Mouse (Mus musculus) erythroblast, embryonic 14.5 days (primary cell): Measurements from ENCODE around the gene Eif4e. TPM values are rescaled to one million over a fixed set of nuclear protein-coding genes. Genes with fewer than 3 reads are reported as not detected.

Experiments used
- H3K27me3 ChIP-seq: 2 replicates; pipeline ENCODE4 v1.6.1; 2012; ENCODE audit warnings: inconsistent platforms; ENCODE audit not compliant: control insufficient read depth
- H3K36me3 ChIP-seq: 2 replicates; pipeline ENCODE4 v1.6.1; 2012; ENCODE audit warnings: mild to moderate bottlenecking, inconsistent platforms; ENCODE audit not compliant: control insufficient read depth
- H3K4me1 ChIP-seq: 2 replicates; pipeline ENCODE4 v1.6.1; 2012; ENCODE audit warnings: inconsistent platforms; ENCODE audit not compliant: control insufficient read depth
- H3K4me3 ChIP-seq: replicated peaks from 2 replicates; pipeline ENCODE3; 2012; ENCODE audit warnings: moderate library complexity, mild to moderate bottlenecking, inconsistent platforms
- H3K9me3 ChIP-seq: 2 replicates; pipeline ENCODE4 v1.6.1; 2012; ENCODE audit warnings: low read length, inconsistent platforms, mixed read lengths; ENCODE audit not compliant: control insufficient read depth
- GATA1 ChIP-seq: IDR thresholded peaks from 2 replicates; pipeline ENCODE4 v1.6.1; 2012; ENCODE audit warnings: low read length, inconsistent platforms, mixed read lengths
- TAL1 ChIP-seq: IDR thresholded peaks from 3 replicates; pipeline ENCODE4 v1.6.1; 2012; ENCODE audit warnings: low read length, inconsistent platforms, mixed read lengths
- polyA plus RNA-seq: library from polyadenylated mRNA; stranded (reverse); fragments of >175 nt; gene quantifications from 2 replicates; pipeline ENCODE4 v1.2.3, GENCODE M21; 2012

Eif4e gene
- polyA plus RNA-seq, 1 experiment, result 1.1 TPM

DNA sequence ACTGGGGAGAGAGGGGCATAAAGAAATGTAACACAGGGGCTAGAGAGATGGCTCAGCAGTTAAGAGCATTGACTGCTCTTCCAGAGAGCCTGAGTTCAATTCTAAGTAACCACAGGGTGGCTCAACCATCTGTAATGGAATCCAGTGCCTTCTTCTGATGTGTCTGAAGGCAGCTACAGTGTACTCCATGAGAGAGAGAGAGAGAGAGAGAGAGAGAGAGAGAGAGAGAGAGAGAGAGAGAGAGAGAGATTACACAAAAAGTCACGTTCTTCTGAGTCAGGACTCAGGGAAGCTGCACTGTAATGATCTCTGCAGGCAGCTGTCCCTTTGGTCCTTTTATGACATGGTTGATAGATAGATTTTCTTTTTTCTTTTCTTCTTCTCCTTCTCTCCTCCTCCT is 31.4 kb upstream of the Eif4e start:
- TF ChIP-seq TAL1 (no peak), GATA1 (no peak)
- Histone ChIP-seq H3K27me3 (no peaks in the 10 kb centered on the region), H3K4me3 (no peak overlapping the region), H3K36me3 (no peaks in the 10 kb centered on the region), H3K4me1 (peaks cover 36% of the 10 kb centered on the region), H3K9me3 (peaks cover 3% of the 10 kb centered on the region)

GRCm38 (mm10) chr3:138495166-138496145 is 30.5 kb upstream of the Eif4e start:
- H3K4me1 ChIP-seq, result peaks cover 28% of the 10 kb centered on the region
- TF ChIP-seq TAL1 (no peak), GATA1 (no peak)
- no peaks in the 10 kb centered on the region for H3K27me3 ChIP-seq
- peaks cover 3% of the 10 kb centered on the region for H3K9me3 ChIP-seq
- H3K36me3 ChIP-seq, result no peaks in the 10 kb centered on the region
- no peak overlapping the region for H3K4me3 ChIP-seq

DNA sequence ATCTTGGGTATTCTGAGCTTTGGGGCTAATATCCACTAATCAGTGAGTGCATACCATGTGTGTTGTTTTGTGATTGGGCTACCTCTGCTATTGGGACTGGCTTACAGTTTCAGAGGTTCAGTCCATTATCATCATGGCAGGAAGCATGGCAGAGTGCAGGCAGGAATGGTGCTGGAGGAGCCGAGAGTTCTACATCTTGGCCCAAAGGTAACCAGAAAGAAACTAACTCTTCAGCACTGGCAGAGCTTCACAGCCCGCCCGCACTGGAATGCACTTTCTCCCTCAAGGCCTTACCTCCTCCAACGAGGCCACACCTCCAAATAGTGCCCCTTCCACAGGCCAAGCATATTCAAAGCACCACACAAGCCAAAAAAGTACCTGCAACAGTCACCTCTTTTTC is 27.2 kb upstream of the Eif4e start:
- H3K36me3 ChIP-seq, result no peaks in the 10 kb centered on the region
- TF ChIP-seq TAL1 (no peak), GATA1 (no peak)
- no peak overlapping the region for H3K4me3 ChIP-seq
- H3K27me3 ChIP-seq, result no peaks in the 10 kb centered on the region
- H3K4me1 ChIP-seq, result peaks cover 21% of the 10 kb centered on the region
- no peaks in the 10 kb centered on the region for H3K9me3 ChIP-seq

DNA sequence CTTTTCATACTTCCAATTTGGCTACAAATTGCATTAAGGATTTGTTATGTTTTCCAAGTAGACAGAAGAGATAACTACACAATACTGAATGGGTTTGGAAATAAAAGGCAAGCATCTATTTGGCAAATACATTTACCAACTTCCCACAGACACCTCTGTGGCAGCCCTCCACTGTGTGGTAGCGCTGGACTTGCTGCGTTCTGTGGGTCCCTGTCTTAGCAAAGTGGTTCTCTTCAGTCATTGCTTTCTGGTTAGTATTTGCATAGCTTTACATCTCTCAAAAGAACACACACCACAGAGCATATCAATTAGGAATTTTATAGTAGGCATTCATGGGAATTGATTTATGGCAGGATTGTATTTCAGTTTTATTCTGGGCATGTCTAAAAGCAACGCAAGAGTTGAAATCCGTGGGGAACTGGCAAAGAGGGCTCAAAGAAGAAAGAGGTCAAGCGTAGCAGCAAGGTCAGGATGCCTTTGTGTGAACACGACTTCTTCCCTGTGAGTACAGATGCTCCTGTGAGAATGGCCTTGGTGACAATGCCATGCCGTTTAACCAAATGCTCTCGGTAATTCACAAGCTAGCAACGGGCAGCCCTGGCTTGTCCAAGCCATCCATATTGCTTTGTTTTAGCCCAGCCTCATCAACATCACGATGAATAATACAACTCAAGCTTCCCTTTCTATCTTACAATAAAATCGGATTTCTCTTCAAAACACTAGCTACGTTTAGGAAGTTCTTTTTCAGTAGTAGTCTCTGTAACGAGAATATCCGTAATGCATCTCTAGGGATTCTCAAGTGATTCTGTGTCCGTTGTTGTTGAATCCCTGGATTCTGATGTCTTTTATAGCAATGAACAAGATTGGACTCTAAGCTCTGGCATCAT is 25.9 kb upstream of the Eif4e start:
- no peaks in the 10 kb centered on the region for H3K27me3 ChIP-seq
- no peaks in the 10 kb centered on the region for H3K9me3 ChIP-seq
- peaks cover 11% of the 10 kb centered on the region for H3K4me1 ChIP-seq
- TF ChIP-seq GATA1 (no peak), TAL1 (no peak)
- no peak overlapping the region for H3K4me3 ChIP-seq
- H3K36me3 ChIP-seq, result no peaks in the 10 kb centered on the region

DNA sequence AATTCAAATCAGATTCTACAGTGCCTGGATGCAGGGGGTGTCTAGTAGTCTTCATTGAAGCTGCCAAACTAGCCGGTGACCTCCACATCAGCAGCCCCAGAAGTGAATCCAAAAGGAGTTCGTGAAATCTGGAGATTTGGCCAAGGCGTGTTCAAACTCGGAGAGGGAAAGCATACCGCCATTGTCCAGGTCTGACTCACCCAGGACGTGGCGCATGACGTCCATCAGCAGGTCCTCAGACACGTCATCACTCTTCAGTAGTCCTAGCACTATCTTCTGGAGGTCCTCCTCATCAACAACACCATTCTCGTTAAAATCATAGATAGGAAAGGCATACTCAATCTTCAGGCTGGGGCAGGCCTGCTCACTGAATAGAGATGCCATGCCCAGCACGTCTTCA is 22.2 kb upstream of the Eif4e start:
- H3K36me3 ChIP-seq, result no peaks in the 10 kb centered on the region
- H3K4me1 ChIP-seq, result no peaks in the 10 kb centered on the region
- TF ChIP-seq TAL1, result no peak
- H3K9me3 ChIP-seq, result no peaks in the 10 kb centered on the region
- no peak overlapping the region for H3K4me3 ChIP-seq
- H3K27me3 ChIP-seq, result 0 out of 2 replicates have a peak, but pooled peaks cover 2% of the 10 kb centered on the region

DNA sequence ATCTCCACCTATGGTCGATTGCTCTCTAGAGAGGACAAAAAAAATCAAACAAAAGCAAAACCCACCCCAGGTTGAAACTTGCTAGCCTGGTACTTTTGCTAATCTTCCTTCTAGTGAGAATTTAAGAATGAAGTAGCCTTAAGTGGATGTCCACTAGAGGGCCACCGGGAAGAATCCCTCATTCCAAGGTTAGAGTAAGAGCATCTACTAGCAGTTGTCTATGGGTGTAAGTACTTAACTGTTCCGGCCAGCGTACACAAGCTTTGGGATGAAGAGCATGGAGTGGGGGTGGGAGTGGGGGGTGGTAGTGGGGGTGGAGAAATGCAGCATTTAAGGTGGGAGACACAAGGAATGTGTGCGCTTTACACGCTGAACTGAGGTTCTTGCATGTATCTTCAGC is 19.2 kb upstream of the Eif4e start:
- TF ChIP-seq GATA1 (no peak), TAL1 (no peak)

GRCm38 (mm10) chr3:138509581-138509980 is 16.4 kb upstream of the Eif4e start:
- H3K9me3 ChIP-seq, result no peaks in the 10 kb centered on the region
- no peaks in the 10 kb centered on the region for H3K4me1 ChIP-seq

More for the DNA sequence above, 19.2 kb upstream of the Eif4e start:
- 0 out of 2 replicates have a peak, but pooled peaks cover 2% of the 10 kb centered on the region for H3K27me3 ChIP-seq
- no peaks in the 10 kb centered on the region for H3K4me1 ChIP-seq
- no peaks in the 10 kb centered on the region for H3K36me3 ChIP-seq
- H3K4me3 ChIP-seq, result no peak overlapping the region
- H3K9me3 ChIP-seq, result no peaks in the 10 kb centered on the region

GRCm38 (mm10) chr3:138510471-138510870 is 15.5 kb upstream of the Eif4e start:
- Histone ChIP-seq H3K36me3 (no peaks in the 10 kb centered on the region), H3K27me3 (no peaks in the 10 kb centered on the region)
- no peak for TF ChIP-seq TAL1
- no peak for TF ChIP-seq GATA1

More at GRCm38 (mm10) chr3:138509581-138509980, 16.4 kb upstream of the Eif4e start:
- no peaks in the 10 kb centered on the region for H3K36me3 ChIP-seq
- H3K4me3 ChIP-seq, result no peak overlapping the region
- TF ChIP-seq TAL1 (no peak), GATA1 (no peak)
- H3K27me3 ChIP-seq, result 0 out of 2 replicates have a peak, but pooled peaks cover 2% of the 10 kb centered on the region

DNA sequence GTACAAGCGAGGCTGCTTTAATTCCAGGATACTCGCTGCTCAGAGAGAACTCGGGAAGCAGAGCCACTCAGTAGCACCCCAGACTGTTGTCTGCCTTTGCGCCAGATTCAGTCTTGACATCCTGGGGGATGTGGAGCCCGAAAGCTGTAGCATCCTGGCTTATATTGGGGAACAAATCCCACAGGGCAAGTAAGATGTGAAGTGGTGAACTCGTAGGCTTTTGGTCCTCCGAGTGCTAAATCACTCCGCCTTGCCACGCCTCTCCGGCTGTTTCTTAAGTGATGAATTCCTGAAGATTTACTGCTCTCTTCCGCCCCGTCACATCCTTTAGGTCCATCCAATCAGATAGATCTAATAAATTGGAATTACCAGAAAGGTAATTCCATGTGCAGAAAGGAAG is 12.7 kb upstream of the Eif4e start:
- Histone ChIP-seq H3K4me3 (no peak overlapping the region), H3K9me3 (no peaks in the 10 kb centered on the region), H3K27me3 (no peaks in the 10 kb centered on the region), H3K4me1 (no peaks in the 10 kb centered on the region), H3K36me3 (no peaks in the 10 kb centered on the region)
- TF ChIP-seq TAL1, result no peak
- TF ChIP-seq GATA1, result no peak

More at GRCm38 (mm10) chr3:138510471-138510870, 15.5 kb upstream of the Eif4e start:
- no peak overlapping the region for H3K4me3 ChIP-seq
- no peaks in the 10 kb centered on the region for H3K9me3 ChIP-seq
- H3K4me1 ChIP-seq, result no peaks in the 10 kb centered on the region
